Mouse (Mus musculus) testis, adult 2 months (tissue): ENCODE data around the gene Srxn1.

ENCODE experiments used
- CTCF ChIP-seq: fragments of 200-500 bp; IDR thresholded peaks from 2 replicates; pipeline ENCODE4 v1.5.1; 2012; ENCODE audit warnings: low read depth, mild to moderate bottlenecking, inconsistent platforms, low read length, moderate library complexity; ENCODE audit not compliant: control insufficient read depth, insufficient read depth, insufficient replicate concordance
- POLR2A ChIP-seq: fragments of 200-500 bp; IDR thresholded peaks from 2 replicates; pipeline ENCODE4 v1.6.1; 2012; ENCODE audit warnings: low read depth, mild to moderate bottlenecking, inconsistent platforms, low read length, moderate library complexity; ENCODE audit not compliant: control insufficient read depth

GRCm38 (mm10) chr2:152122896-152123295 is 17.6 kb downstream of the Srxn1 start:
- TF ChIP-seq POLR2A (no peak), CTCF (no peak)
